Mouse (Mus musculus): ENCODE results near the gene Pabpc4.

The Pabpc4 gene

DNA sequence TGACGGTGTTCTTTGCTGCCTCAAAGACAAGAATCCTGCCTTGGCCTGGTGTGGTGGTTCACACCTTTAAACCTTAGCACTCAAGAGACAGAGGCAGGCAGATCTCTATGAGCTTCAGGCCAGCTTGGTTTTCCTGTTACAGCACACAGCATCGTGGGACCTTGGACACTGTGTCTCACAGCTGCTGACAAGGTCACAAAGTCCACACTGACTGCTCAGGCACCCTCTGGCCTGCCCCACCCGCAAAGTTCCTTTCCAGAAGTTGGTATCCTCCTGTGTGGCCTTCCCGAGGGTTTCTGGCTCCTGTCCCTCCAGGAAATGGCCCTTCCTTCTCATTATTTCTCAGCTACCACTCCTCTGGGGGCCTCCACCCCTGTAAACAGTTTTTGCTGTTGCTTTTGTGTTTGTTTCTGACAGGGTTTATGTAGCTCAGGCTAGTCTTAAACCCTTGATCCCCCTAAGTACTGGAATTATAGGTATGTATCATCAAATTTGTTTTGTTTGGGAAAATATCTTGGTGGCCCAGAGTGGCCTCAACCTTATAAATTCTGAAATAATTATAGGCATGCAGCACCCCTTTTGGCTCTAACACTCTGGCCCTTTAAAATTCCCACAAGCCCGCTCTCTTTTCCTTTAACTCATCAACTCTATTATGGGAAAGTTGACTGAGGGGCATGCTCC, at the start of gene Pabpc4:
Gene Pabpc4, plus strand, starts transcription at position 631 of the 681 bp plus-strand sequence.
- no peak for DNase-seq (ENCODE audit: low spot score in 2 of 2)

DNA sequence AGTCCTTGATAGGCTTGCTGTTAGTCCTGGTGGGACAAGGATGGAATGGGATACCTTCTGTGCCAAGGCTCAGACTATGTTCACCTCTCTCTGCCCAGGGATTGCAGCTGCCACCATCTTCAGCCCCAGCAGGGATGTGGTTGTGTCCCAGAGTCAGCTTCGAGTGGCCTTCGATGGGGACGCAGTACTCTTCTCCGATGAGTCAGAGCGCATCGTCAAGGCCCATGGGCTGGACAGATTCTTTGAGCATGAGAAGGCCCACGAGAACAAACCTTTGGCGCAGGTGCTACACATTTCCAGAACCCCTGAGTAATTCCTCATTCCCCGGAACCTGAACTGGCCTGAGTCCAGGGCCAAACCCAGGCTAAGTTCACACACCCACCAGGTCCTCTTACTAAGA, 48.2 kb upstream of the Pabpc4 start:
- DNase-seq (ENCODE audit: low spot score in 2 of 2): no peak

DNA sequence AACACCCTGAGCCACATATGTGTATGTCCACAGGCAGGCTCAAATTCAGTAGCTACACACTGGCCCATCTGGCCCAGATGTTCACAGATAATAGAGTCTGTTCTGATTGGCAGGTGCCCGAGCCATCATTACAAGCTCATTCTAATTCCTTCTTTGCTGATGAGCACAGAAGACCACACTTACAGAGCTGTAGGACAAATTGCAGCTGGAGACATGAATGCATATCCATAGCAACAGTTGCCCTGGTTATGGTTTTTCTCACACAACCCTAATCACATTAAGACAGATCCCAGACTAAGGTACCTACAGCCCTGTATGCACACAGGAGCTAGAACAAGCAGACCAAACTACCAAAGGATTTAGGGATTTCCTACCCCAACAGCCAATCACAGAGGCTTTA, 46.8 kb upstream of the Pabpc4 start:
- no peak for DNase-seq (ENCODE audit: low spot score in 2 of 2)

DNA sequence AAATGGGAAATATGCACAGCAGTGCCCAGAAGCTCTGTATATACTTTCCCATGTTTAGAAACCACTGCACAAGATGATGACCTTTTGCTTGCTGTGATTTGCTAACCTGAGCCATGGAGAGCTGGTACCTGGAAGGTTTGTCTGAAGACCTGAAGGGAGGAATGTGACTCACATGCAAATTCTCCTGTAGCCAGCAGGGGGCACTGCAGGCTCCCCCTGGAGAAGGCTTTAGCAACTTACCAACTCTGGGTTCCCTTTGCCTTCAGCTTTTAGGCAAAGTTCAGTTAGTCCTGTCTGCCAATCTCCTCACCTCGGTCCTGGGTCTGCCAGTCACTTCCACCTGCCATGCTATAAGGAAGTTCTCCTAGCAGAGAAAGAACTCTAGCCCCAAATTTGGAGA, 45.4 kb upstream of the Pabpc4 start:
- DNase-seq (ENCODE audit: low spot score in 2 of 2): peak in 1 of 2 experiments; percentile 30

DNA sequence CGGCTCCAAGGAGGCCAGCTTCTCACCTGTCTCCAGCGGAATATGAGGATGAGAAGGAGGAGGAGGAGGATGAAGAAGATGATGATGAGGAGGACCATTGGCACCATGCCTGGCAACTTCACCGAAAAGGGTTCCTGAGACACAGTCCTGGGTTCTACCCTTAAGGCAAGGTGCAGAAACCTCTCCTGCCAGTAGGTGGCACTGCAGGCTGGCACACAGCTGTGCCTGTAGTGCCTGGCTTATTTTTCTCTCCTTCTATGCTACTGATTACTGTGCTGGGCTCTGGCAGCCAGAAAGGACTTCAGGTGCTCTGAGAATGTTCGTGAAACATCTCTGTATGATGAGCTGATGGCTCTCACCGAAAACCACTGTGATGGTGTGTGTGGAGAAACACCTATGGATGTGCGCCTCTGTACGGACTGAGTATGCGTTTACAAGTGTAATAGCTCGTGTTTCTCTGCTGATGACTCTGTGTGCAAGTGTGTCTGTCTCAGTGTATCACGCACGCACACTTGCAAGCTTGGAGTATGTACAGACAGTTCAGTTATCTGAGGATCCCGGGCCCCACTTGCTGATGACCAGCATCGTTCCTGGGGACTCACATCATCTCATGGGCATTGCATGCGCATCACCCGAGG, 42.3 kb upstream of the Pabpc4 start:
- peak in 1 of 2 experiments; percentile 40 for DNase-seq (ENCODE audit: low spot score in 2 of 2)

DNA sequence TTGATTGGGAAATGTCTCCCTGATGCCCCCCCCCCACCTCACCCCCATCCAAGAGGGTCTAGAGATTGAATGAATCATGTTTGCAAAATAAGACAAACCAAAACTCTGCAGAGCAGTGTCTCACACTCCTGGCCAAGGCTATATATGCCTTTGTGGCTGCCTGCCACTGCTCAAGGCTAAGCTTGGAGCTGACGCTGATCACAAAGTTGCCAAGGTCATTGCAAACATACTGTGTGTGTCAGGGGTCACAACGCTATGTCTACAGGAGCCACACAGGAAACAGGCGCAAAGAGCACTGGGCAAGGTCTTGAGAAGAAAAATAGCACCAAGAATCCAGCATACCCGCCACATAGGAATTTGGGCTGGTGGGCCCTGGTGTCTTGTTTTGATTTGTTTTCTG, 41.5 kb upstream of the Pabpc4 start:
- no peak for DNase-seq (ENCODE audit: low spot score in 2 of 2)

DNA sequence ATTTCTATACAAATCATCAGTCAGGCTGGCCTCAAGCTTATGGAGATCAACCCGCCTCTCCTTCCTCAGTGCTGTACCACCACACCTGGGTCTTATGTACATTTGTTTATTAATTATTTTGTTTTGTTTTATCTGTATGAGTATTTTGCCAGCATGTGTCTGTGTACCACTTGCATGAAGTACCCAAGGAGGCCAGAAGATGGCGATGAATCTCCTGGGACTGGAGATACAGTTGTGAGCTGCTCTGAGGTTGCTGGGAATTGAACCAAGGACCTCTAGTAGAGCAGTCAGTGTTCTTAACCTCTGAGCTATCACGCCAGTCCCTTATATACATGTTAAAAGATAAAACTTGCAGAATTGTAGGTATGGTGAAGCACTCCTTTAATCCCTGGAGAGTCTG, 38.8 kb upstream of the Pabpc4 start:
- peak in 1 of 2 experiments; percentile 21 for DNase-seq (ENCODE audit: low spot score in 2 of 2)

DNA sequence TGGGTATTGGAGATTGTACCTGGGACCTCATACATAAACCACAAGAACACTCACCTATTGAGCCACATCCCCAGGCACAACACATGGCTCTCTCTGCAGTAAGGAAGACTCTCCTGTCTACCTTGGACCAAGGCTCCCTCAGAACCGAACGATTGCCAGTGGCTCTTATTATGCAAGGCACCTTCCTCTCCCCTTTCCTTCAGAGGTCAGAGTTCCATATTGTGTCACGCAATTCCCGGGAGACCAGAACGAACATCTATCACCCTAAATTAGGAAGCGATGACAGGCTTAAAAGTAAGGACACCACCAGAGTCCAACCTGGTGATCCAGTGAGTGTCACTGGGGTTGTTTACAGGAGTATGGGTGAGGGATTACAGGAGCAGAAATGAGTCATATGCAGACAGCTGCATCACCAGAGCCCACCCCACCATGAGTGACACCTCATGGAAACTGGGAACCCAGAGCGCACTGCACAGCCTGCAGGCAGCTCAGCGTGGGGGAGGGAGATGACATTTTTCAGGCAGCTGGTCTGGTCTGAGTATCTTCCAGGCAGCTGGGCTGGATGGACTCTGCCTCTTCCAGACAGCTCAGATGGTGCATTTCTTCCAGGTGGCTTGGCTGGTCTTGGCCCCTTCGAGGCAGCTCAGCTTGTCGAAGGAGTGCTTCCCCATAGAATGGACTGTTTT, 36.3 kb upstream of the Pabpc4 start:
- no peak for DNase-seq (ENCODE audit: low spot score in 2 of 2)

DNA sequence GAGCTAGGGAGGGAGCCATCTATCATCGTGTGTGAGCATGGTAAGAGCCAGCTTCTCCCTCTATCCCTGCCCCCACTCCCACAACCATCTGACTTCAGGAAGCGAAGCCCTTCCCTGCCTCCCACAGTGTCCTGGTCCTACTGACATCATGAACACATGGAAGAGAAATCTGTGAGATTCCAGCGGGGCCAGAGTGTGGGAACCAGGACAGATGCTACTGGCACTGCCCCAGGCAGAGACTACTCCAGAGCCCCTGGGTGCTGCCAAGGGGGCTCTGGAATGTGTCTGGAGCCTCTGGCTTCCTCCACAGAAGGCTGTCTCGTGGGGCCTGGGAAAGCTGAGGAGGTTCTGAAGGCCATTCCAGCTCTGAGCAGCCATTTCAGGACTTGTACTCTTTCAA, 34.4 kb upstream of the Pabpc4 start:
- no peak for DNase-seq (ENCODE audit: low spot score in 2 of 2)

DNA sequence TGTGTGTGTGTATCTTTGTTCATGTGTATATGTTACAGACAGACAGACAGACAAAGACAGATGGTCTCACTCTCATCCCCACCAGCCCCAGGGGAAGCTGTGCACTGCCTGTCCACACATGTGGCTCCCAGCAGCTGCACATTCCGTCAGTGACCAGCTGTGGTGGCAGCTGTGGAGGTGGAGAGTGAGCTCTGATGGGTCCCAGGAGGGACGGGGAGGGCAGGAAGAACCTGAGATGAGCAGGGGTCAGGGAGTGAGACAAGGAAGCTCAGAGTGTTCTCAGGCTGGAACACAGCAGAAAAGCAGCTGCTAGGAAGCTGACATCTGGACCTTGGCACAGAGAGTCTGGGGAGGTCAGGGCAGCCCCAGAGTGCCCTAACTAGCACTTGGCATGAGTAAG, 33.9 kb upstream of the Pabpc4 start:
- no peak for DNase-seq (ENCODE audit: low spot score in 2 of 2)

DNA sequence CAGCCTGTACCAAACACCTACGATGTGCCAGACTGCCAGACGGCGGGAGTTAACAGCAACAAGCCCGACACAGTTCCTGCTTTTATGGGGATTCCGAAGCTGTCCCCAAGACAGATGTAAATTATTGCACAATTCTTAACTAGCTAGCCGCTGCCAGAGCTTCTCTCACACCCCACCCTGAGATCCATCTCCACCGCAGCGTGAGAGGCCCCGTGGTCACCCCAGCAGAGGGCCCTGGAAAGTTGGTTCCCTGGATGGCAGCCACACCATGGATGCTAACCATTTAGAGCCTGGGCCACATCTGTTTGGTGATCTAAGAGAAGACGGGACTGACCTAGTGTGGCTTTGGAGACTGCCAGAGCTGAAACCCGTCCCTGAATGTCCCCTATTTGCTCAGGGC, 33.0 kb upstream of the Pabpc4 start:
- no peak for DNase-seq (ENCODE audit: low spot score in 2 of 2)

DNA sequence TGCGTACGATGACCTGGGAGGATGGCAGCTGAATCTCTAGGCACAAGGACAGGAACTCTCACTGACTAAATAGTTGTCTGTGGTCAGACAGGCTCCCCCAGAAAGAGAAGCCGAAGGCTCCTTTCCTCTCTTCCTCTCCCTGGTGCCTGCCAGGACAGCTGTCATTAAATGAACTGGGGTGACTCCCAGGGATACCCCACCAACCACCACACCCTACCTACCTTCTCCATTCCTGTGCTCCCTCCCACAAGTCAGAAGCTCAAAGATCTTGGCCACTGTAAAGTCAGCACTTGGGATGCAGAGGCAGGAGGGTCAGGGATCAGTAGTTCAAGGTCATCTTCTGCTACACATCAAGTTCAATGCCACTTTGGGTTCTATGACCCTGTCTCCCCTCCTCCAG, 29.3 kb upstream of the Pabpc4 start:
- DNase-seq (ENCODE audit: low spot score in 2 of 2): no peak

DNA sequence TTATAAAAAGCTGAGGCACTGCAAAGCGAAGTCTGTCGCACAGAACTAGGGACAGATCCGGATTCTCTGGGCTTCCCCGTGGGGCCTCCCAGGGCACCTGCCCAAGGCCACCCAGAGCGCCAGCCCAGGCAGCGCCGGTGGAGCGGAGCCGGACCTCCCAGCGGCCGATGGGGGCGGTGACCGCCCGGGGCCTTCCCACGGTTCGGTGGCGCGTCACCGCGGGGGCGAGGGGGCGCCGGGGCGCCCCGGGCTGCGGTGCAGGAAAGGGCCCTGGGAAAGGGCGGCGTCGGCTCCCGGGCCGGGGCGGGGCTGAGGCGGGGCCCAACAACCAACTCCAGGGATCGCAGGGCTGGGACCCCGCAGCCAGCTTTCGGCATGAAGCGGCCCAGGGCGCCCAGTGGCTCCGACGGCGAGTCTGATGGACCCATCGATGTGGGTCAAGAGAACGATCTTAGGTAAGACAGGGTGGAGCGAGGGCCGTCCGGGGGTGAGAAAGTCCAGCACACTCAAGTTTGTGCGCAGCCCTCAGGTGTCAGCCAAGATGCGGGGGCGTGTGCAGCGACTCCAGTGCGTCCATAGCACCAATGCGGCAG, 28.6 kb upstream of the Pabpc4 start, which contains the start of gene Heyl:
Gene Heyl, plus strand, starts transcription at position 65 of the 593 bp plus-strand sequence.
- peak in 1 of 2 experiments; percentile 29 for DNase-seq (ENCODE audit: low spot score in 2 of 2)

DNA sequence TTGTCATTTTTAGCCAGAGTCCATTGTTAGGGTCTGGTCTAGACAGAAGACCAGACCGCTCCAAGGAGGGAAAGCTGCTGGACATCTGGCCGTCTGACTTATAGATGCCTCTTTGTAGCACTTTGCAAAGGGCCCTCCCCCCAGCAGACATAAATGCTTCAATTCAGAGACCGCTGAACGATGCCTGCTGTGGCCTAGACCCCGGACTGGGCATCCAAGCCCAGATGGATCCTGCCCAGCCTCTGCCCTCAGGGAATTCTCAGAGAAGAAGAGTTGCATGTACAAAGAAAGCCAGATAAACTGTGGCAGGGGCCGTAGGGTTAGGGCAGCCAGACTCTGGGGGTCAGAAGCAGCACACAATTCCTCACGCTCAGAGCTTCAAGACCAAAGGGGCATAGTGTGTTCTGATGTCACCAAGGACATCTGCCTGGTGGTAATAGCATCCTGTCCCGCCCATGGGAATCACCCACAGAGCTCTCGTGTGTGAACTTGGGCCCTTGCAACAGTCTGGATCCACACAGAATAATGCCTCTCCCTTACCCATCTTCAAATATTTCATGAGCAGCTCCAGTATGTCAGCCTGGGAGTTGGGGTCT, 26.2 kb upstream of the Pabpc4 start:
- no peak for DNase-seq (ENCODE audit: low spot score in 2 of 2)

DNA sequence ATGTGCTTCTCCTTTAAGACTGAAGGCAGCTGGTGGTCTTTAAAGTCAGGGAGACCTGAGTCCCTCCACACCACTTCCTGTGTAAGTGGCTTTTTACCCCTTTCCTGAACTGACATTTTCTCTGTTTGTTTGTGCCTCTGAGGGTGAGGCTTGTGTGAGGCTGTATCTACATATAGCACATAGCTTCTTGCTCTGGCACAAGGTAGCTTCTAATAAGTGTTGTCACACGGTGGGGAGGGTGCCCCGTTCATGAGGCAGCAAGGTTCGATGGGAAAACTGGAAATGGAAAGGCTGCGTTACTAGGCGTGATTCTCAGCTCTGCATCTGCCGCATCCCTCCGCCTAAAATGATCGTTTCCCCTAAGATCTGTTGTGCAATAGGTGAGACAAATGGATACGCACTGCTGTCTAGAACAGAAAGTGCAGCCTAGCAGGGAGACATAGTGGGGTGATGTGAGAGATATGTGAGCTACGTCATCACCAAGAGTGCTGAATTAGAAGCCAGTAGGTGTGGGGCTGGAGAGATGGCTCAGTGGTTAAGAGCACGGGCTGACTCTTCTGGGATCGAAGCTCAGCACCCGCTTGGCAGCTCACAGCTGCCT, 25.6 kb upstream of the Pabpc4 start:
- peak; percentile 12 to 21 for DNase-seq (ENCODE audit: low spot score in 2 of 2)

DNA sequence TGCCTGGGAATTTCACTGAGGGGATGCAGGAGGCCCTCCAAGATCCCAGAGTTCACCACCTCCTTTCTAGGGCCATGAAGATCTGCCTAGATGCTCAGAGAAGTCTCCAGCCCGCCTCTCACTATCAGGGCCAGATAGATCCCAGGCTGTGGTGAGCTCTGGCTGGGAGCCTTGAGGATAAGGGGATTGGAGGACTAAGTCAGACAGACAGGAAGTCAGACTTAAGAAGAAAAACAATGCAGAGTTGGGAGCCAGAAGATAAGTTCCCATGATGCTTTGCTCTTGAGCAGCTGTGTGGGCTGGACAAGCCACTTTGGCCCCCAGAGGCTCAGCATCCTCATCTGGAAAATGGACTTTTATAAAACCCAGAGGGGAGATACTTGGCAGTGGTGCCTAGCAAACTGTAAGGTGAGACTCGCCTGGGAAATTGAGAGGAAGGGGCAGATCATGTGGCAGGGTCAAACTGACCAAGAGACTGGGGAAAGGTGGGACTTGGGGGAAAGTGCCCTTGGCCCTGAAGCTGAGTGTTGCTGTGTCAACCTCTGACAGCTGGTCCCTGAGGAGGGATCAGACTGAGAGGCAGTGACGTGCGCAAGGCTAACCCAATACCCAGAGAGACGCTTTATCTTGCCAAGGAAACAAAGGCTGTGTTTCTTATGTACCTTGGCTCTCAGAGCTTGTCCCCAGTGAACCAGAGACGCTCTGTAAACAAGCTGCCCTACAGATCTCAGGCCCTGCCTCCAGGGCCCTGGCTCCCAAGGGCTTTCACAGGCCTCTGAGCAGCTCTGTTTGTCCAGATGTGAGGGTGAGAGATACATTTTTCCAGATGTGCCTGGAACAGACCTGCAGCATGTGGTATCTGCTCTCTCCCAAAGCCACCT, 24.5 kb upstream of the Pabpc4 start:
- DNase-seq (ENCODE audit: low spot score in 2 of 2): no peak

DNA sequence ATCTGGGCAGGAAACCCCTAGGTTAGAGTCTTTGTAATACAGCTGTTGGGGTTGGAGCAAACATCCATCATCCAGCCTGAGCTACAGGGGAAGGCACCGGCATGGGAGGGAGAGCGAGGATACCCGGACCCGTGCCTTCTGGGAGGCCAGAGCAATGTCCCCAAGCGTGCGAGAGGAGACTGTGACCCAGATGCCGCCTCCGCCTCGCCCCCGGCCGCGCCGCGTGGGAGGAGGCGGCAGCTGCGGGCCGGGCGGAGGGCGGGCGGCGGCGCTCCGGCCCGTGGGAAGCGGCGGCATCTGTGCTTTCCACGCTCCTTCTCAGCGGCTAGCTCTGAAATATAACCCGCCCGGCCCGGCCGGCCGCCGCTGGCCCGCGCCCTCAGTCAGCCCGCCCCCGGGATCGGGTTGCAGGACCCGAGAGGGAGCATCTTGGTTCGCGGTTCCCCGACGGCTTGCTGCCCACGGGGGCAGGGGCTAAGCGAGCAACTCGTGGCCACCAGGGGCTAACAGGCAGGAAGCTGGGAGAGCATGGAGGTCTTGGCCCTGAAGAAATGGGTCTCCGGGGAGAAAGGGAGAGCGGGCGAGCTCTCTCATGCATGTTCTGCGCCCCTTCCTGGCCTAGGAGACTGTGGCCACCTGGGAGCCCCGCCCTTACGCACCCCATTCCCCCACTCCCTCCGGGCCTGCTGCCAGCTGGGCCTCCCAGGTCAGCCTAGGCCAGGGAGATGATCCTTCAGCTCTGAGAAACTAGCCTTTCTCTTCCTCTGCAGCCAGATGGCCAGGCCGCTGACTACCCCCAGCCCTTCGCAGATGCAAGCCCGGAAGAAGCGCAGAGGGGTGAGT, 22.6 kb upstream of the Pabpc4 start:
- DNase-seq (ENCODE audit: low spot score in 2 of 2): no peak

DNA sequence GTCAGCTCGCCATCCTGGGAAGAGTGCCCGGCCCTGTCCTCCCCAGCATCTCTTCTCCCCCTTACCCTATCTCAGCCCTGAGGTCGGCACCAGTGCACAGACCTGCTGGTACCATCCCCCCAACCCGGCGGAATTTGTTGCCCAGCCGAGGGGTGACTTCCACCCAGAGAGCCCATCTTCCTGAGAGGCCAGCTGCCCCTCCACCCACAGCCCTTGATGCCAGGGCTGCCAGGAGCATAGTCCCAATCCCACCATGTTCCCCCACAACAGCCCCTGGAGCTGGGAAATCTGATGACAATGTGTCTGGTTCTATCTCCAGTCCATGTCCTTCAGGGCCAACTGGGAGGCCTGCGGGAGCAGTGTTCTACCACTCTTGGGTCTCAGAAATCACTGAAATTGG, 15.9 kb upstream of the Pabpc4 start:
- no peak for DNase-seq (ENCODE audit: low spot score in 2 of 2)

DNA sequence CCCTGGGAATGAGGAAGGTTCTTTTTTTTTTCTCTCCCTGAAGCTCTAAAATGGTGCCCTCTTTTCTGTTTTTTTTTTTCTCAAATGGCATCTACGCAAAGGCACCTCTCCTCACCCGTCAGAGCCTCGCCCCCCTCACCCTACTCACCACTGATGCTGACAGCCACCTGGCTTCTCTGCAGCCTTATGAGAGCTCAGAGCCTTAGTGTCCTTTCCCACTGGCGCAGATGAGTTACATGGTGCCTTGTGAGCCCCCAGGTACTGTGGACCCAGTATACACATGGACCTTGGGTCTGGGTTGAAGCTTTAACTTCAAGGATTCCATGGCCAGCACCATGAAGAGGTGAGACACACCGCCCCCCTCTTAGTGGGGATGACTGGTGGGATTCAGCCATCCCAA, 15.5 kb upstream of the Pabpc4 start:
- DNase-seq (ENCODE audit: low spot score in 2 of 2): no peak
